Mouse (Mus musculus) erythroblast, embryonic 14.5 days (primary cell): ENCODE data around the gene Dnaic1. TPM values are rescaled to one million over a fixed set of nuclear protein-coding genes. Genes with fewer than 3 reads are reported as not detected.

Experiments
- H3K27me3 ChIP-seq: 2 replicates; pipeline ENCODE4 v1.6.1; 2012; ENCODE audit warnings: inconsistent platforms; ENCODE audit not compliant: control insufficient read depth
- H3K36me3 ChIP-seq: 2 replicates; pipeline ENCODE4 v1.6.1; 2012; ENCODE audit warnings: mild to moderate bottlenecking, inconsistent platforms; ENCODE audit not compliant: control insufficient read depth
- H3K4me1 ChIP-seq: 2 replicates; pipeline ENCODE4 v1.6.1; 2012; ENCODE audit warnings: inconsistent platforms; ENCODE audit not compliant: control insufficient read depth
- H3K4me3 ChIP-seq: replicated peaks from 2 replicates; pipeline ENCODE3; 2012; ENCODE audit warnings: moderate library complexity, mild to moderate bottlenecking, inconsistent platforms
- H3K9me3 ChIP-seq: 2 replicates; pipeline ENCODE4 v1.6.1; 2012; ENCODE audit warnings: low read length, inconsistent platforms, mixed read lengths; ENCODE audit not compliant: control insufficient read depth
- GATA1 ChIP-seq: IDR thresholded peaks from 2 replicates; pipeline ENCODE4 v1.6.1; 2012; ENCODE audit warnings: low read length, inconsistent platforms, mixed read lengths
- TAL1 ChIP-seq: IDR thresholded peaks from 3 replicates; pipeline ENCODE4 v1.6.1; 2012; ENCODE audit warnings: low read length, inconsistent platforms, mixed read lengths
- polyA plus RNA-seq: library from polyadenylated mRNA; stranded (reverse); fragments of >175 nt; gene quantifications from 2 replicates; pipeline ENCODE4 v1.2.3, GENCODE M21; 2012

Gene Dnaic1
- polyA plus RNA-seq, 1 experiment = not detected

DNA sequence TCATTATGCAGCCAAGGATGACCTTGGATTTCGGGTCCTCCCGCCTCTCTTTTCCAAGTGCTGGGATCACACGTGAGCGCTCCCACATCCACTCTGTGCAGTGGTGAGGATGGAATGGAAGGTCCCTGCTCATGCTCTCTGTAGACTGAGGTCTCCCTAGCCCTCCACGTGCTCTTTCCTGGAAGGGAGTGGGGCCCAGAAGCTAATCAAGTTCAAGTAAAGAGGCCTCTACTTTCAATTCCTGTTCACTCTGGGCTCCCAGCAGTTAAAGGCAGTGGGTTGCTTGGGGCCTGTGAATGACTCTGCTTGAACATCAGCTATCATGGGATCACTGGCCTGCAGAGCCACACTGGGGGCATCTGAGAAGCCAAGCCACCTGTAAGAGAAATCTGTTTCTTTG, 6.3 kb upstream of the Dnaic1 start:
- Histone ChIP-seq H3K4me1 (peaks cover 4% of the 10 kb centered on the region), H3K4me3 (no peak overlapping the region), H3K36me3 (no peaks in the 10 kb centered on the region), H3K27me3 (peaks cover 16% of the 10 kb centered on the region), H3K9me3 (no peaks in the 10 kb centered on the region)
- TF ChIP-seq GATA1 = no peak
- no peak for TF ChIP-seq TAL1

DNA sequence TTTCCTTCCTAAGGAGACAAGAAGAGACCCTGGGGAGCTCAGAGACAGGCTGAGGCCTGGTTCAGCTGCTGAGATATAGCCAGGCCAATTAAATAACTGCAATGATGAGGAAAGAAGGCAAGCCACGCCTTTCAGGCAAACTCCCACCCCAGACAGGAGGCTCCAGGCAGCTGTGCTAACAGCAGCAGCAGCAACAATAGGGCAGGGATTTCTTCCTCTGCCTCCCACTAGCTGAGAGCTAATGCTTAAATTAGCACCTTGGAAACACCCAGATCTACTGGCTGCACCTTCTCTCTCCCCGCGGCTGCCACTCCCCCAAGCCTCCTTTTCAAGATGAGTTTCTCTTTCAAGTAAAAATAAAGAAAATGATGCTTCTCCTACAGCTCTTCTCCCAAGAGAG, 3.5 kb upstream of the Dnaic1 start:
- TF ChIP-seq TAL1 = no peak
- TF ChIP-seq GATA1 = no peak

DNA sequence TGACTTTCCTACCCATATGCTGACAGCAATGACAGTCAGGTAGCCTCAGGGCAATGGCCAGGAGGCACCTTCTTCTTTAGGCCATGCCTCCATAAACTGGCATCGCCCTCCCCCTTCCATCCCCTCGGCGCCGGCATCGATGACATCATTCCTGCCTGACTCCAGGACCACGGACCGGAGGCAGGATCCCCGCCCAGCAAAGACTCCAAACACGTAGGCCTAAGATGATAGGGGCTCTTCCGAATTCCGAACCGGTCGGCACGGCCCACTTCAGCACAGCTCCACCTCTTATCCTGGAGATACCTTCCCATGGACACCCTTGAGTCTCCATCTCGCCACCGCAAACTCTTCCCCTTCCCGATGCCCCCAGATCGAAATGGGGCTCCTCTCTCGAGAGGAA, 1.3 kb upstream of the Dnaic1 start:
- Histone ChIP-seq H3K36me3 (no peaks in the 10 kb centered on the region), H3K4me3 (peak overlapping the region; percentile 68), H3K9me3 (0 out of 2 replicates have a peak, but pooled peaks cover 4% of the 10 kb centered on the region), H3K27me3 (peaks cover 48% of the 10 kb centered on the region), H3K4me1 (peaks cover 20% of the 10 kb centered on the region)
- TF ChIP-seq GATA1 (no peak), TAL1 (no peak)

More for the DNA sequence above, 3.5 kb upstream of the Dnaic1 start:
- H3K36me3 ChIP-seq = no peaks in the 10 kb centered on the region
- H3K9me3 ChIP-seq = 0 out of 2 replicates have a peak, but pooled peaks cover 4% of the 10 kb centered on the region
- peaks cover 42% of the 10 kb centered on the region for H3K27me3 ChIP-seq
- H3K4me3 ChIP-seq = no peak overlapping the region
- H3K4me1 ChIP-seq = peaks cover 20% of the 10 kb centered on the region

DNA sequence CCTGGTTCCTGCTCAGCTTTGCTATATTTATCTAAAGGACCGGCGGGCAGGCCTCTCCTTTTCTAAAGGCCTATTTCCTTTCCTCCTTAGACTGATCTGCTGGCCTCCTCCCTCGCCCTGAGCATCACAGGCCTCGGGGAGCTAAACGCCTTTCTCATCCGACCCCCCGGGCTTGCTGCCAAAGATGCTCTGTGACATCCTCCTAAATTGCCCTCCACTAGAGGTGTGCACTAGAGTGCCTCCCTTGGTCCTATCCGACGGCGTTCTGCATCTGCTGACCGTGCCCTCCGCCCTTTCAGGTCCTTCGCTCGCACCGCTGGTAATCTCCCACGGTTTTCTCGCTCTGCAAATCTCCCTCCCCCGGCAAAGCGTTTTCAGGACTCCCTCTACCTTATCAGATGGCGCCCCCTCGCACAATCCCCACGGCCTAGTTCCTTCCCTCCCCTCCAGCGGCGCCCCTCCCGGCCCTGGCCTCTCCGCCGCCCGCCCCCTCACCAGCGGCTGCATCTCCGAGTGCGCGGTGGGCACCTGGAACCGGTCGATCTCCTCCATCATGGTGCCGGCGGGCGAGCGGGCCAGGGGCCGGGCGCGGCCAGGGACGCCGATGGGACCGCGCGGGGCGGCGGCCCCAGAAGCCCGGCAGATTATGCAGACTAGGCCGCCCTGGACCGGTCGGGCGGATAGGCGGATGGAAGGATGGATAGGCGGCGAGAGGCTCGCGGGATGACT, 729 bp upstream of the Dnaic1 start:
- Histone ChIP-seq H3K4me3 (peak overlapping the region; percentile 68), H3K4me1 (peaks cover 20% of the 10 kb centered on the region), H3K36me3 (no peaks in the 10 kb centered on the region), H3K9me3 (0 out of 2 replicates have a peak, but pooled peaks cover 4% of the 10 kb centered on the region), H3K27me3 (peaks cover 48% of the 10 kb centered on the region)
- TF ChIP-seq TAL1 (no peak), GATA1 (no peak)

DNA sequence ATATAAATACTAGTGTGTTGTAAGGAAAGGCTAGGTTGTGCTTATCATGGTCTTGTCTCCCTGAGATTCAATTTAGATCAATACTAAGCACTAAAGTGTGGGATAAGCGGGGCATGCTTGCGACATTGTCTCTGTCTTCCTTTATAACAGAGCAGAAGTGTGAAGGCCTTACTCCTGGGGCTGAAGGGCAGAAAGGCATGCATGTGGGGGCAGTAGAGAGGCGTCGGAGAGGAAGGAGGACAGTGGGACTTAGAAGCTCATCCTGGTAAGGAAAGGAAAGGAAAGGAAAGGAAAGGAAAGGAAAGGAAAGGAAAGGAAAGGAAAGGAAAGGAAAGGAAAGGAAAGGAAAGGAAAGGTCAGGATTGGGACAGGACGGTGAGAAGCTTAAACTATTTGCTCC, 1.9 kb downstream of the Dnaic1 start:
- peaks cover 46% of the 10 kb centered on the region for H3K27me3 ChIP-seq
- H3K36me3 ChIP-seq = no peaks in the 10 kb centered on the region
- TF ChIP-seq GATA1 (no peak), TAL1 (no peak)
- H3K4me3 ChIP-seq = no peak overlapping the region
- 0 out of 2 replicates have a peak, but pooled peaks cover 4% of the 10 kb centered on the region for H3K9me3 ChIP-seq
- peaks cover 20% of the 10 kb centered on the region for H3K4me1 ChIP-seq

DNA sequence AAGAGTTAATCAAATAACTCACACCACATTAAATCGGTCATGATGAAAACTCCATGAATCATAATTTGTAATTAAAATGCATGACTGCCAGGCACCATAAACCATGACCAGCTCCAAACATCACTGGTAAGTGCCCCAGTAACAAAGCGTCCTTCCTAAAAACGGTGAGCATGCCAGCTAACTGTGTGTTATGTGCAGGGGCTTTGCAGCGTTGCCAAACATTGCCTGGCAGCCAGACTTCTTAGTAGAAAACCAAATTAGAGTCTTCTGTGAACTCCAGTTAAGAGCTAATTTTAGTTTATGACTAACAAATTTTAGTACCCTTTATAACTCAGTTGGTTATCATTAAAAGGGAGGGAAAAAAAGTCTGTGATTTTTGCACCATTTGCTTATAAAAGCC, 3.9 kb downstream of the Dnaic1 start:
- Histone ChIP-seq H3K4me1 (peaks cover 15% of the 10 kb centered on the region), H3K36me3 (no peaks in the 10 kb centered on the region), H3K4me3 (no peak overlapping the region), H3K9me3 (0 out of 2 replicates have a peak, but pooled peaks cover 4% of the 10 kb centered on the region), H3K27me3 (peaks cover 31% of the 10 kb centered on the region)
- no peak for TF ChIP-seq GATA1
- no peak for TF ChIP-seq TAL1

DNA sequence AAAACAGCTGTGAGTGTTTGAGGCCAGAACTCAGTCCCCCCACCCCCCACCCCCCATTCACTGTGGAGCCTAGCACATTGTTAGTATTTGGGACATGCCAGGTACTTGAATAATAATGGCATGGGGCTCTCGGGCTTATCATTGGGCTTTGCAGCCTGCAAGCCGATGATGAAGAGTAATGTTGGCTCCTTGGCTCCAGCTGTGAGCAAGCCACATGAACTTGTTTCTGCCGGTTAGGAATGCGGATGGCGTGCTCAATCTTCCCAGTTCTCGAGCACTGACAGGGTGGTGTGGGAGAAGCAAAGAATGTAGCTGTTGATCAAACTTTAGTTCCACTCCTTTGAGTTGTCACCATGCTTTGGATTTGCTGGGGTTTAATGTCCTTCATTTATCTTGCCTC, 6.3 kb downstream of the Dnaic1 start:
- Histone ChIP-seq H3K27me3 (peaks cover 8% of the 10 kb centered on the region), H3K36me3 (no peaks in the 10 kb centered on the region), H3K4me1 (no peaks in the 10 kb centered on the region), H3K4me3 (no peak overlapping the region), H3K9me3 (no peaks in the 10 kb centered on the region)
- no peak for TF ChIP-seq TAL1

DNA sequence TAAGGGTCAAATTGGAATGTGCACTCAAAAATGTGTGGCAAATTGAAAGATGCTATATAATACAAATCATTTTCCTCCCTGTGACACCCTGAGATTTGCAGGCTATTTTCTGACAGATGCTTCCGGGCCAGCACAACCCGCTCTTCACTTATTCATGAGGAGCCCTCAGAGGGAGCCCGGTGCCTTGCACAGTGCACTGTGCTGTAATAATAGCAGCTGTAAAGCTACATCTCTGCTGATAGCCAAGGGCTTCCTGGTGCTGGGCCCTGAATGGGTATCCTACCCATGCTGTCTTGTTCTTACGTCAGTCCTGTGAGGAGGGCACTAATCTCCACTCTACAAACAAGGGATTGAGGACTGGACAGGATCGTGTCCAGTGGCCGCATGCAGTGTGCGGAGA, 13.8 kb downstream of the Dnaic1 start:
- H3K27me3 ChIP-seq = peaks cover 2% of the 10 kb centered on the region; the same call in 1 of the 2 replicates
- H3K36me3 ChIP-seq = no peaks in the 10 kb centered on the region
- H3K4me1 ChIP-seq = no peaks in the 10 kb centered on the region
- no peak overlapping the region for H3K4me3 ChIP-seq
- TF ChIP-seq GATA1 (no peak), TAL1 (no peak)
- no peaks in the 10 kb centered on the region for H3K9me3 ChIP-seq

DNA sequence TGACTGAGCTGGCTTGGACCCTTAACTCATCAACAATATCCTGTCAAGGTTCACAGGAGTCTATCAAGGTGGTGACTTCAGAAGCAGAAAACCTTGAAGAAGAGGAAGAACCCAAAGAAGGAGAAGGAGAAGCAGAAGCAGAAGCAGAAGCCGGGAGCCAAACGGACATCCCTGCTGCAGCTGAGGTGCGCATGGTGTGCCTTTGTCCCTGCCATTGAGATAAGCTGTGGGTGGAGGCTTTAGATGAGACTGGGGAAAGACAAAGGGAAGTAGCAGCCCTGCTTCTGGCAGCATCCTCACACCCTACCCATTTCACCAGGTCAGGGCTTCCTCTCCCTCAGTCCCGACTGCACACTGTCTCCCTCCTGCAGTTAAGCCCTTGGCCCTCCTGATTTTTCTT, 33.2 kb downstream of the Dnaic1 start:
- Histone ChIP-seq H3K9me3 (no peaks in the 10 kb centered on the region), H3K27me3 (peaks cover 2% of the 10 kb centered on the region; the same call in 1 of the 2 replicates), H3K4me1 (no peaks in the 10 kb centered on the region), H3K36me3 (no peaks in the 10 kb centered on the region), H3K4me3 (no peak overlapping the region)
- TF ChIP-seq TAL1 = no peak
- no peak for TF ChIP-seq GATA1
